Mouse (Mus musculus) cerebellum, adult (tissue): Measurements from ENCODE around the gene Procr.

Source experiments
- ATAC-seq: cut with Nextera tagmentation; 2 replicates; pipeline ENCODE4 v1.9.2; 2017; ENCODE audit warnings: mild to moderate bottlenecking, moderate library complexity, mixed read lengths; ENCODE audit not compliant: insufficient number of reproducible peaks, low FRiP score, low TSS enrichment

Procr gene

DNA sequence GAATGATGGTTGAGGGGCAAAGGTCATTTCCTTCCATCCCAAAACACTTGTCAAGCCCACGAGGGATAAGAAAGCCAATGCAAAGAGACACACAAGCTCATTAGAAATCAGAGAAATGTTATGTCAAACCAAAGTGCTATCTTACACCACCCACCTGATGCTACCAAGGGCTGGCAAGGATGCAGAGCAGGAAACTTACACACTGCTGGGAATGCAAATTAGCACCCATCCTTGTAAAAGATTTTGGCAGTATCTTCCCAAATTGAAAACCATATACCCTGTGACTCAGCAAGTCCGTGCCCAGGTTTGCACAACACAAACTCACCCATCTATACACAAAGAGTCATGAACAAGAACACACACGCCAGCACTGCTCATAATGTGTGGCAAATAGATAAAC is 5.4 kb upstream of the Procr start:
- ATAC-seq: no peak

DNA sequence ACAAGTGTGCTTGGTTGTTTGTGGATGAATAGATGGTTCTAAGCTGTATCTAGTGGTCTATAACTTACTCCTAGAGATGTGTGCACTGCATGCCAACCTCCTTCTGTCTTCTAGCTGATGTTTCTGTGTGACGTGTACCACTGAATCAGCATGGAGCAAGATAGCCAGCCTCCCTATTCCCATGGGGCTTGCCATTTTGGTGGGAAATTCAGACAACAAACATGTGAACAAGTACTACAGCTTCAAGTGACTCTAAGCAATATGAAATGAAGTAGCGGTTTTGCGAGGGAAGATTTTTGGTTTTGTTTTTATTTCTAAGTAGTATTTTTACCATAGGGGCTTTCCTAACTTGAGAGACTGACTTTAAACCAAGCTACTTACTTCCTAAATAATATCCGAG is 1.5 kb upstream of the Procr start:
- no peak for ATAC-seq

DNA sequence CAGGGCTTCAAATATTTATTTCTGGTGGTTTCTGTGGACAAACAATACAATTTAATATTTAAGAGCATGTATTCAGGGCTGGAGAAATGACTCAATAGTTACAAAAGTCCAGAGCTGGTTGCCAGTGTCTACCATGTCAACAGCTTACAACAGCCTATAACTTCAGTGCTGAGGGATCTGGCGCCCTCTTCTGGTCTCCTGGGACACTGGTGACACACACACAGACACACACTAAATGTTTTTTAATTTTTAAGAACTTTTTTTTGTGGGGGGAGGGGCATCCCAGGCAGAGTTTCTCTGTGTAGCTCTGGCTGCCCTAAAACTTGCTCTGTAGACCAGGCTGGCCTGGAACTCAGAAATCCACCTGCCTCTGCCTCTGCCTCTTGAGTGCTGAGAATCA is 4.8 kb downstream of the Procr start:
- ATAC-seq: no peak

DNA sequence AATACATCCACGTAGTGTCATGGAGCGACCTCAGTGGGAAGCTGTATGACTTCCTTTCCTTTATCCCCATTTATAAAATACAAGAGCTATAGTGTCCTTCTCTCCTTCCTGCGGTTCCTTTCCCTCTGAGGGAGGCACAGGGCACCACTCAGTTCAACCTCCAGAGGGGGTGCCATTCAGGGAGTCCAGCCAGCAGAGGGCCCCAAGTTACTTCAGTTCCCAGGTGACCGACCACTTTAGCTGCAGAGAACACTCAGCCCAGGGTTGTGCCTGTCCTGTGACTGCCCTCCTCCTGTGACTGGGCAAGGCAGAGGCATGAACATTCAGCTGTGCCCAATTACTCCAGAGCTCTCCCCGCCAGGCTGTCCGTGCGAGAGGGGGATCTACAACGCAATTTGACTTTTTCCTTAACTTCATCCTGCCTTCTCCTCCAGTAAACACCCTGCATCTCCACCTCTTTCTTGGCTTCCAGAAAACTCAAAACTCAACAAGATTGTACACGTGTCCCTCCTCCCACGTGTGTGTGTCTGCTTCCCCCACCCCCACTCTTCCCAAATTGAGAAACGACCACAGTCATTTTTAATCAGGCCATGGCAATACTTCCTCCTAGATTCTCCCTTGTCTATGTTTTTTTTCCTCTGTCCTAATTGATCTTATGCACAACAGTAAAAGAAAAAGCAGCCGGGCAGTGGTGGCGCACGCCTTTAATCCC is 6.1 kb downstream of the Procr start:
- no peak; the same call in 1 of the 2 replicates for ATAC-seq

DNA sequence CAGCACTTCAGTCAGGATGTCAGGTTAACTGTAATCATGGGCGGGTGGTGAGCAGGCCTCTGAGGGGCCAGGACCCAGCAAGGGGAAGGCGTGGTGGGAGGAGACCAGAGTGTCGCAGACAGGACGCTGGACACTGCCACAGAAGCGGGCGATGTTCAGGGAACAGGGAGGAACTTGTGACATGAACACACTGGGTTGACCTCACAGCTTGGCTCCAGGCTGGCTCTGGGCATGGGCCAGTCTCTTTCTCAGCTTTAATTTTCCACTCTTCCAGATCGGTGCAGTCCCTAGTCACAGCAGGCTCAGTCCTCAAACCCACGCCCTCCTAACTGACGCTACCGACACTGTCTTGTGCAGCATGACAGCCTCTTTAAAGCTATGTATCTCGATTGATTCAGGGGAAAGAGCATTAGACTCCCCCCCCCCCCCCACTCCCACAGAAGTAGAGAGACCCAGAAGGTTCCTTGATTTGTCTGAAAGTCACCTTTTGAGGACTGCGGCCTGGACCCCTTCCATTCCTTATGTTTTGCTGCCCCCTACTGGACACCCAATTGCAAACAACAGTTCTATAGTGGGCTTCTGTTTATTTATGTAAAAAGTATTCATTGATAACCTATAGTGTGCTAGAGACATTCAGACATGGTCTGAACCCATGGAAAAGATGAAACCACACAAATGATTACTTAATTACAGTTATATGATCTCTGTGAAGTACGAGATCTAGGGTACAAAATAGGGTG is 13.9 kb downstream of the Procr start:
- peak; percentile 56; the same call in 1 of the 2 replicates for ATAC-seq

DNA sequence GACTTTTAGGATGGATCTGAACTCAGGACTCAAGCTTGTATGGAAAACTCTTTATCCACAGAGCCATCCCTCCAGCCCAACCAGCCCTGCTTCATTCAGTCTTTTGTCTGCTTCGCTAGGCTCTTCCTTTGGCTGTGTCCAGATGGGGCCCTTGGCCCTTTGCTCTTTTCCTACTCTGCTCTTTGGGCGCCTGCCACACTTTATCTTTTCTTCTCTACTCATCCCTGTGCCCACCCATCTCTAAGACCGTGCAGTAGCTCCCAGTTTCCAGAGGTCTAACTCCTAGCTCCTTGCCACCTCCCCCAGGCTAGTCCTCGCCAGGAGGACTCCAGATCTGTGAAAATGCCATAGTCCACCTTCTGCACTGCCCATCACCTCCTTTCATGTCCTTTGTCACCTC is 22.7 kb downstream of the Procr start:
- no peak for ATAC-seq

DNA sequence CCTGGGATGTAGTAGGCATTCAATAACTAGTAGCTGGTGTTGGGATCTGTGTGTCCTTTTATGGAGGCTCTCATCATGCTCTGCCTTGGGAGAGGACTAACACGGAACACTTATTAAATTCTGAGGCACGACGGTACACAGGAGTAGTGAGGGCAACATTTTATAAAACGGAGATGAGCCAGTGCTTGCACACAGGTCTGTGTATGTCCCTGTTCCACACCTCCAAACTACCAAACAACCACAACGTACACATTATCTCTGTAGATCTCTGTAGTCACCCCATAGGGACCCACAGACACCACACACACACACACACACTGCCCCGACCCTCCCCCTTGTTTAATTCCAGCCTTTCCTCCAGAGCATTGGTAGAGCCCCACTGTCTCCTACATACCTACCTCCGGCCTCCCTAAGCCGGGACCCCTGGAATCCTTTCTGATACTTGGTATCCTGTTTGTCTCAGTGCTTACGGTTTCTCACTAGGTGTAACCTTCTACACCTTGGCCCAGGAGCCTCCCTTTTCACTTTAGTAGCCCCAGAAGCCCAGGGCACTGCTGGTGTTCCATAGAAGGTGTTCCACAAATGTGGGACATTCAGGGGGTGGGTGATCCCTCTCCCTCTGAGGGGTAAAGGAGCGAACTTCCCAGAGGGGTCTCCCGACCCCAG is 23.5 kb downstream of the Procr start:
- no peak for ATAC-seq

DNA sequence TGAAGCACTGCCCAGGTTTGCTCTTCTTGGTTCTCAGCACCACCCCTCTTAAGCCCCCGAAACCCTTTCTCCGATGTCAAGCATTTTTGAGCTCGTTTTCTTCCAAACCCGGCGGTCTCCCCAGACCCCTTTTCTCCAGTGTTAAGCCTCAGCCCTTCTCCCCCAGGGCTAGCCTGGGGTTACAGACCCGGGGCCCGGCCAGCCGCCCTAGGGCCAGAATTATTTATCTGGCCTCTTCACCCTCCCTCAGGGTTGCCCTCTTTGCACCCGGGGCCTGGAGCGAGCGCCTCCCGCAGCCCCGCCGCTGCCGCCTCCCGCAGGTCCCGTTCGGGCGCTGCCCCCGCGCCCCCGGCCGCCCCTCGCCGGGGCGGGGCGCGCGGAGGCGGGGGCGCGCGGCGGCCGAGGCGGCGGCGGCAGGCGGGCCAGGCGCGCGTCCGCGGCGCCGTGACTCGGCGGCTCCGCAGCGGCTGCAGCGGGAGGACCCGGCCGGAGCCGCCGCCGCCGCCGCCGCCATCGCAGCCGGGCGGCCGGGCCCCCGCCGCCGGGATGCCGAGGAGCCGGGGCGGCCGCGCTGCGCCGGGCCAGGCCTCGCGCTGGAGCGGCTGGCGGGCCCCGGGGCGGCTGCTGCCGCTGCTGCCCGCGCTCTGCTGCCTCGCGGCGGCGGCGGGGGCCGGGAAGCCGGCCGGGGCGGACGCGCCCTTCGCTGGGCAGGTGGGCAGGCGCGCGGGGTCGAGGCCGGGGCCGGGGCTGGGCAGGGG is 24.2 kb downstream of the Procr start, which contains the start of gene Mmp24:
Gene Mmp24, plus strand, starts transcription at position 416 of the 758 bp plus-strand sequence.
- ATAC-seq: no peak

DNA sequence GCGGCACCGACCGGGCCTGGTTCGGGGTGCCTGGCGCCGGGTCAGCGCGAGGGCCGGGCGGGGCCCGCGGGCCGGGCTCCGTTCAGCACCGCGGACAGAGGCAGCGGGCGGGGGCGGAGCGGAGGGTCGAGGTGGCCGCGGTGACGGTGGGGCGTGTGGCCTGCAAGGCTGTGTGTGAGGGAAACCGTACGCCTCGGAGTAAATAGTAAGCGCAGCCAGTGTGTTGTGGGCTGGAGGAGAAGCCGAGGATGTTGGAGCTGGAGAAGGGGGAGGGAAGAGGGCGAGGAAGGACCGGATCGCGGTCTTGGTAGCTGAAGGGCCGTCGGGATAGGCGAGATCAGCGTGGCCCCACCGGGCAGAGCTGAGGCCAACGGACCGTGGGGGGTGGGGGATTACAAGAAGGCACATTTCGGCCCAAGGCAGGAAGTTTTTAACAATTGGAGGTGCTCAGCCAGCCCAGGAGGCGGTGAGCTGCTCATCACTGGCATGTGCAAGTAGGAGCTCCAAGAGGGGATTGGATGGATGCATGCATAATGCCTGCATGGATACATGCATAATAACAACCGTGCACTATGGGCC is 24.9 kb downstream of the Procr start:
- peak; percentile 51; the same call in 1 of the 2 replicates for ATAC-seq

DNA sequence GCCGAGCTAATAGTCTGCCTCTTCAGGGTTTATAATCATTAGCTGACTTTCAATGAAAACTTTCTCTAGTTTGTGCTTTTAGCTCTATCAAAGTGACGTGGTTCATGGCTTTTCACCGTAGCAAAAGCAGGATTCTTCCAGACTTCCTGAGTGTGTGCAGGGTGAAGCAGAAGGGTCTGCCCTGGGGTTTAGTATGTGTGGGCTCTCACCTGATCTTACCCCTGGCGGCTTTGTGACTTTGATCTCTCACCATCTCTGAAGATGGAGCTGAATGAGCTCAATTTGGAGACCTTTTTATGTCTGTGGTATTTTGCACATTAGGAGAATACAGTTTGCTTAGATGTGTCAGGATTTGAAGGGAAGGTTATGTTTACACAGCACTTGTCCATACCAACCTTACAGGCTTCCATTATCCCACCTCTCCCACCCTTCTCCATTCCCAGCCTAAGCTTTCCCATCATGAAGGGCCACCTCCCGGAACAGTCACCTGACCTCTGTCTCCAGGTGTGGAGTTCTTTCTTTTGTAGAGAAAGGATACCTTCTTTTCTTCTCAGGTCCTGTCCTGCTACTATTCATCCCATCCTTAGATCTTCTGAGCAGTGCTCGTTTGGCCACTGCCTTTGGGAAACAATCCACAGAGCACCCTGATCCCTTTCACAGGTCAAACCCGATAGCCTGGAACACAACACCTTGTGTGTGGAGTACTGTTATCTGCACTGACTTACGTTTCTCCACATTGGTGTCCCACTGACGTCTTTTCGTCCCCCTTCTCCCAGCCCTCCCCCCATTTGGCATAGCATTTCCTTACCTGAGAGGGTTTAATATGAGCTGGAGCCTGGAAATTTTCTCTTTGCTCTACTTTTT is 26.1 kb downstream of the Procr start:
- ATAC-seq: no peak

DNA sequence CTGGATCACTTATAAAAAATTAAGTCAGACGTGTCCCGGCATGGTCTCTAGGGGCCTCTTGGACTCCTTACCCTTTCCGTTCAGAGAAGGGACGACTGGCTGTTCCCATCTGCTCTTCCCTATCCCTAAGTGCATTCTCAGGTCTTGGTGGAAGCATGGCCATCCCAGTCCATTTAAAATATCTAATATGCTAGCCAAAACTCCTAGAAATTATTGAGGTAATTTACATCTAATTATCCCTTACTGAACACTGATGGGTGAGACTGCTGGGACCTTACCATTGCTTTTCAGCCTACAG is 26.7 kb downstream of the Procr start:
- no peak for ATAC-seq

DNA sequence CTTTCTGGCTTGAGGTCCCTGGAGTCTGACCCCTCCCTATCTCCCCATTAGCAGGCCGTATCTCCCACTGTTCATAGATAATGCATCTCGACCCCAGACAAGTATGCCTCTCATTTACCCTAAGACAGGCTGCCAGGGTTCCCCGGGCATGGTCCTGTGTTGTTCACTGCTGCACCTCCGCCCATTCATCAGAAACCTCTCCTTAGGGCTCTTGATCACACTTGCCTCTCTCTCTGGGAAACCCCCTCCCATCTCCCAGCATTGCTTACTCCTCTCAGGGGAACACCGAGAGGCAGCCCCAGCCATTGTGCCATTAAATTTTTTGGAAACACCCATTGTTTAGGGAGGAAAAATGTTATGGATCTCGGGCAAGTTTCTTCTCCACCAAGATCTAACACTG is 27.1 kb downstream of the Procr start:
- no peak for ATAC-seq

DNA sequence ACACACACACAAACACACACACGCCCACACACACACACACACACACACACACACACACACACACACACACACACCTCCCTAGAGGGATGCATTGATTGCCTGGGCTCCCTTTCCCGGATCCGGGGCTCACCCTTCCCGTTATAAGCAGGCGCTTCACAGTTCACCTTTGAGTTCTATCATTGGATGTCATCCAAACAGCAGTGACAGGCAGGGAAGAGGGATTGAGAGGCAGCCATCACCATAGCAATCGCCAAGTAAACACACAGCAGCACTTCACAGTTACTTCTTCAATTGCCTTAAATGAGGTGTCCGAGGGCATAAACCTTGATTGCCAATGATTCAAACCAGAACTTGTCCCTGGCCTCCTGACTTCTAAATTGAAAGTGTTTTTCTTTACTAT is 28.1 kb downstream of the Procr start:
- no peak for ATAC-seq

DNA sequence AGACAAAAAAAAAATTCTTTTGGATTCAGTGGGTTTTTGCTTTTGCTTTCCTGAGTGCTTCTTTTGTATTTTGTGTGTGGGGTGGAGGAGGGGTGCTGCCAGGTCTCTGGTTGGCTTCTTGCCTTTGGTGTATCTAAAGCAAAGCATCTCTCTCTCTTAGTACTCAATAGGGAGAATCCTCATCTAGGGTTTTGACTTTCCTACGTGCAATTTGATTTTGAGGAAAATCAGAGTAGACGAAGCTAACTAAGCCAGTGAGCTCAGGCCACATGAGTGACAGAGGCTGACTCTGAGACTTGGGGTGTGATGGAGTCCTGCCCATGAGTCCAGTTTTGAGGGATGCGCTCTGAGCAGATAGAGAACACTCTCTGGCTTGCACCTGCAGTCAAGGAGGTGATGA is 28.6 kb downstream of the Procr start:
- no peak for ATAC-seq

DNA sequence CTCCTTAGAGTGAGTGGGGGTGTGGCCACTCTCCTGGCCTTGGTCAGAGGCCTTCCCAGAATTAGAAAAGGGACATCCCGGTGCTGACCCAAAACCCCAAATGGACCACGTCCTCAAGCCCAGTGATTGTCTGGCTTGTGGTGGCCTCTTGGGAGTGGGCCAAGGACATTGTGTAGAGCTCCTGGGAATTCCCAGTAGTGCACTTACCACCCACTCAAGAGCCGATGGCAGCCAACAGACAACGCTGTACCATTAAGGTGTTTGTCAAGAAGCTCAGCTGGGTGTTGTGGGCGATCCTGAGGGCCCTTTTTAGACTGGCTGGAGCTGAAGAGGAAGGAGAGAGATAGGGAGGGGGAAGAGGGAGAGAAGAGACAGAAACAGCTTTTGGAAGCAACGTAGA is 33.6 kb downstream of the Procr start:
- no peak for ATAC-seq

DNA sequence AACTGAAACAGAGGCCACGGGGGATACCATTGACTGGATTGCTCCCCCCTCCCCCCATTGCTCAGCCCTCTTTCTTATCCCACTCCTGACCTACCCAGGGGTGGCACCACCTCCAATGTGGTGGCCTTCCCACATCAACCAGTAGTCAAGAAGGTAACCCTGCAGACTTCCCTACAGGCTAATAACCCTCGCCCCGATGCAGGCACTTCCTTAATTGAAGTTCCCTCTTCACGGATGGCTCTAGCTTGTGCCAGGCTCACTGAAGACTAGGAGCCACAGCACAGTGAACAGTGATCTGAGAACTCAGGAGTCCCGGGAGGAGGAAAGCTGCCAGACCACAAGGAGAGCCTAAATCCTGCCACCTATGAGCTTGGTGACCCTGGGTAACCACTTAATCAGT is 36.0 kb downstream of the Procr start:
- no peak for ATAC-seq

DNA sequence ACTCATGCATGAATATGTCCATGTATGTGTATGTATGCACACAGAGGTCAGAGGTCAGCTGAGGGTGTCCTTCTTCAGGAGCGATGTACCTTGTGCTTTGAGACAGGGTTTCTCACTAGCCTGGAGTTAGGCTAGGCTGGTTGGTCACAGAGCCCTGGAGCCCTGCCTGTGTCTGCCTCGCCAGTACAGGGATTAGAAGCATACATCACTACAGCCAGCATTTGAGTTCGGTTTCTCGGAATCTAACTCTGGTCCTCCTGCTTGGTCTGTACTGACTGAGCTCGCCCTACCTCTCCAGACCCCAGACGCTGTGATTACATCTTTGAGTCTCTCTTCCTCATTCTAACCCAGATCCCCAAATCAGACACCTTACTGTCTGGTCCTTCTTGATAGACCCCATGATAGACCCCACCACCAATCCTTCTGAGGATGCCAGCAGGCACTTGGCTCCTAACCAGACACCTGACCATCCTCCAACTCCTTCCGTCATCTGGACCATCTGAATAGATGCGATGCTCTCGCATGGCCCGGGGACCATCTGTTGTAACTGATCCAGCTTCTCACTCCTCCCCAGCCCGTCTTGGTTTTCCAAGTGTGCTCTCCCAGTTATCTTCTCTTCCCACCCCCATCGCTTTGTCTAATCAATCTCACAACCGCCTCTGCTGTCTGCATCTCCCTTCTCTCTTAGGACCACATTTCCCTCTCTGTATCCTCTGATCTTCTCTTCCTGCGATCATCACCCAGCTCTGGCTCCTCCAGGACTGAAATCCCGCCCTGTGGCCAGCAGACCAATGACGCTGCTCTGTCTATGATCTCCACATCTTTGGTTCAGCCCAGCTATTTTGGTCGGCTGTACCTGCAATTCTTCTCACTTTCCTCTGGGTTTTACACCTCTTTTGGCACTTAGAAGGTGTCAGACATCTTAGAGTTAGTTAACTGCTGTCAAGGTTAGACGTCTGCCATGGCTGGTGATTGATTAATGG is 37.3 kb downstream of the Procr start:
- ATAC-seq: no peak

DNA sequence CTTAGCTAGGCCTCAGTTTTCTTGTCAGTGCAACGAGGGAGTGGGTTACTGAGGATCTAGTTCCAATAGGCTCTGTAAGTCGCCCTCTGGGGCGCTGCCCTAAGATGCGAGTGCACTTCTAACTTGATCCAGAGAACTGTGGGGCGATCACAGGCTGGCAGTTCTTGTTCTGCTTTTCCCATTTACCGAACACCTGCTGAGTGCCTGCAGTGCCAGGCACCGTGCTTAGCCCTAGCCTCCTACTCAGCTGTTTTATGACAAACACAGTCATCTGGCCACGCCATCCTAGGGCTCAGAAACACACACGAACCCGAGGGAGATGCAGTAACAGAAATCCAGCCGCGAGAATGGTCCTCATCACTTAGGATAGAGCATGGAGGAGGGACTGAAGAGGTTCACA is 42.0 kb downstream of the Procr start:
- no peak for ATAC-seq
